Mouse (Mus musculus): ENCODE measurements around the gene Nrsn2.

Gene Nrsn2

DNA sequence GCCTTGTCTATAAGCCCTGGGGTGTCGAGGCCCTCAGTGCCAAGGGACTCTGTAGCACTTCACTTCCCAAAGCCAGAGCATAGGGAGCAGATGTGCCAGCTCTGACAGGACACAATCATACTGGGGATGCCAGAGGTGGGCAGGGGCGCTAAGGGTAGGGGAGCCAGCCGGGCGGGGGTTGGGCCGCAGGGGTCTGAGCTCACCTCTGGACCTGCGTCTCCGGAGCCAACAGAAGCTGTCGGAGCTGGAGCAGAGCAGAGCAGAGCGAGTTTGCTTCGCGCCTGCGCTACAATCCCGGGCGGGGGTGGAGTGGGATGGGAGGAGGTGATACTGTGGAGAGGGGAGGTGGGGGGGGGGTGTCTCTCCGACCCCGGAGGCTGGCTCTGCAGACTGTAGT, at the start of gene Nrsn2:
TSS of gene Nrsn2 (minus strand) at position 294 of the 397 bp plus-strand sequence.
- no peak for DNase-seq

DNA sequence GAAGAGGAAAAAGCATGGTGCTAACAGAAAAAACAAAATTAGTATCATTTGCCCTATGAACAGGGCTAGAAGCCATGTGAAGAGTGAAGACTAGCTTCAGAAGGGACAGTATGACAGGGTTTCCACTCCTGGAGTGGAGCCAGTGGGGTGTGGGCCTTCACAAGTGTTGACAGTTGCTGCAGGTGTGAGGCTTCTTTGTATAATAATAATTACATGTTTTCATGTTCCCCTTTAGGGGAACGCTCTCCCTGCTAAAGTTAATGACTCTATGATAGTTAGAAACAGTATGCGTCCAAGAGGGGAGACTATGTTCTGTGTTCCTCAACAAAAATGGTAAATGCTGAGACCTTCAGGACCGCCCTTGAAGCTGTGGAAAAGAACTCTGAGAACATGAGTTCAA, 39.3 kb upstream of the Nrsn2 start:
- no peak for DNase-seq

DNA sequence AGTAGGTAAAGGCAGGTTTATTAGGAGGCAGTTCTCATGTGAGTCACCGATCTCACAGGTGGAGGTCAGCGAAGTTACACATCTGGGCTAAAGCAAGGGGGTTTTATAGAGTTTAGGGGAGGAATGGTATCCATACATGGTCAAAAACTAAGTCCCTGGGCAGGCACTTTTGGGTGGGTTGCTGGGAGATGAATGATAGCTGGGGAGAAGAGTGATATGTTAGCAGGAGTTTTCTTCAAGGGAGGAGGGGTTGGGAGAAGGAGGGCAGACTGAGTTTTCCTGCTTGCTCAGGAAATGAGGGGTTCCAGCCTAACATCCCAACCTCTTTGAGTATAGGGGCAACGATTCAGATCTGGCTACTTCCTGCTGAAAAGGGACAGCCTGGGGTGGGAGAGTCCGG, 38.8 kb upstream of the Nrsn2 start, which contains the start of gene 6820408C15Rik:
TSS of gene 6820408C15Rik (plus strand) at position 301 of the 400 bp plus-strand sequence.
- DNase-seq = no peak

DNA sequence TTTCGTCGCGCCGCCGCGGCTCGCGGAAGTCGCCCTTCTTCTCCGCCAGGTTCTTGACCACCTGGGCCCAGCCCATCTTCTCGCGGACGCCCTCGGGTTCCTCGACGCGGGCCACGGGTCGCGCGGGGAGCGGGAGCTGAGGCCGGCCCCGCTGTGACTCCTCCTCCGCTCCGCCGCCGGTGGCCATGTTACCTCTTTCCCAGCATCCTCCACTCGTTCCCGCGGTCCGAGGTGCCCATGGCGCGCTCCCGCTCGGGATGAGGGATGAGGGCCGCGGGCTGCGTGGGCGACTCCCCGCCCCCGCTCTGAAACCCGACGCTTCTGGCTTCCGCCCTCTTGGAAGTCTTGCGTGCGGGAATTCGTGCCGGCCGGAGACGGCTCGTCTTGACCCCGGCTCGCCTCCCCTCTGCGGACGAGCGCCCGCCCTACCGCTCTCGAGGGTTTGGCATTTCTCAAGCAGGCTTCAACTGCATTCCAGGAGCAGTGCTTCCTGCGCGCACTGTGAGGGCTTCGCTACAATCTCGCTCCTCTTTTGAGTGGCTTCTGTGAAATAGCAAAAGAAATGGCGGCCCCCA, 38.2 kb upstream of the Nrsn2 start, which contains the start of gene Zcchc3:
TSS of gene Zcchc3 (minus strand) at position 437 of the 575 bp plus-strand sequence.
- DNase-seq = peak; percentile 31 to 52

DNA sequence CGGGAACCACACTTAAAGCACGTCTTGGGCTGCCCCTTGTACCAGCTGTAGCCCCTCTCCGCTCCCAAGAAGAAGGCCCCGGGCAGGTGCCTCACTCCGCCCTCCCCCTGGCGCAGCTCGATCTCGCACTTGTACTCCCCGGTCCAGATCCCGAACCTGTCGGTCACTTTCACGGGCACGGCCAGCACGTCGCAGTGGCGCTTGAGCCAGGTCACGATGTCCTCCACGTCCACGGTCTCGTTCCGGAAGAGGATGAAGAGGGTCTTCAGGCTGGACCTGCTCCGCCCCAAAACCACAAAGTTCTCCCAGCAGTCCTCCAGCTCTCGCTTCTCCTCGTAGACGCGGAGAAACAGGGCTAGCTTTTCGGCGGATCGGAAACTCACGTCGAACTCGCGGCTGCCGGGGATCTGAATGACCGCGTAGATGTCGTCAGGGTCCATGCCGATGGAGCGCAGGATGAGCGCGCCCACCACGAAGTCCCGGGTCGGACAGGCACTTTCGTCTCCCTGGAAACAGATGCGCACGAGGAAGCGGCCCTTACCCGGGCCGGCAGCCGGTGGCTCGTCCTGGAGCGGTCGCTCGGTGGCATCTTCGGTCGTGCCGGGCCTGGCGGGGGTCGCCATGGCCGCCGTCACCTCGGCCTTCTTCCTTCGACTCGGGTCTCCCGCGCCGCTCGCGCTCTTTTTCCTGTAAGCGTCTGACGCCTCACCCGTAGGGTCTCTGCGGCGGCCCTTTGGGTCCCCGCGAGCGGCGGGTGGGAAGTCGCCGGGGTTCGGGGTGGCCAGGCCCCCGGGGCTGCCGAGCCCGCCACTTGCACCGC, 37.5 kb upstream of the Nrsn2 start:
- DNase-seq = peak in 1 of 2 experiments; percentile 14

DNA sequence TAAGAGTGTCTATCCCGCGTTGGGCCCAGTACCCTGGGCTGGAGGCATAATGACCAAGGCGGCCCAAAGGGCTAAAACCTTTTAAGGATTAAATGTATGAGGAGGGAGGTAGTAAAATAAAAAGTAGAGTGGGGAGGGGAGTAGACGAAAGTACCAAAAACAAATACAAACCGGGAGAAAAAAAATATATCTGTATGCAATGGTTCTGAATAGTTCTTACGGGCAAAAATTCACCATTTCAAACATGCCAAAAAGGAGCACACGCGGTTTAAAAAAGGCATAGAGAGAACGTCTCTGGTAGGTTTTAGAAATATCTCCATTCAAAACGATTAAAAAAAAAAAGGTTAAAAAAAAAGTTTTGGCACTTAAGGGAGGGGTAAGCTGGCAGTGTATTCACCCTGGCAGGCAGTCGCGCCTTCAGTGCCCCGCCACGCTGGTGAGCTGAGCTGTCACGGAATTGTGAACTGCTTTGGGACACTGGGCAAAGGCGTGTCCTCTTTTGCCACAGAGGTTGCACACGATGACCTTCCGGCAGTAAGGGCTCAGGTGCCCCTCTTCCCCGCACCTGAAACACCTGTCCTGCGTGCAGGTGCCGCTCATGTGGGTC, 36.8 kb upstream of the Nrsn2 start:
- DNase-seq = no peak

DNA sequence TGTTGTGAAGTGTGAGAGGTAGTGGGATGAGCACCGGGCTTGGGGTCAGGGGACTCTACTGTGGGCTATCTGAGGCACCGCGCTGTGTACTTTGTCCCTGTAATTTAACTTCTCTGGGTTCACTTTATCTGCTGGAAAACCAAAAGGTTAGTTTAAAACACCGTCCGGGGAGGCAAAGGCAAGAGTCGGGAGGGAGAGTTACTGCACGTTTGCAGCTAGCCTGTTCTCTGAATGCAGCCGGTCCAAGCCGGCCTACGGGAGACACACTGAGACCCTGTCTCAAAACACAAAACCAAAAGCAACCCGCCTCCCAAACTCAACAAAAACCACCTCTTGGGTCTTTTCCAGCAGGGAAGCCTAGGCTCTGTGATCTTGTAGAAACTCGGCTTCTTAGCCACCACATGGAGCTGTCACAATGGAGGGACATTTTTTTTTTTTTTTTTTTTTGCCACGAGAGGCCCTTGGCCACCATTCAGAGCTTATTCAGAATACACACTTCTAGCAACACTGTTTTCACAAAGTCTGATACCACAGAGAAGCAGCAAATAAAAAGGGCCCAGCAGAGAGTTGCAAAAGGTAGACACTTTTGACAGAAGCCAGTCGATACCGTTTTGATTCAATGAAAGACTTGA, 36.2 kb upstream of the Nrsn2 start:
- DNase-seq = no peak

DNA sequence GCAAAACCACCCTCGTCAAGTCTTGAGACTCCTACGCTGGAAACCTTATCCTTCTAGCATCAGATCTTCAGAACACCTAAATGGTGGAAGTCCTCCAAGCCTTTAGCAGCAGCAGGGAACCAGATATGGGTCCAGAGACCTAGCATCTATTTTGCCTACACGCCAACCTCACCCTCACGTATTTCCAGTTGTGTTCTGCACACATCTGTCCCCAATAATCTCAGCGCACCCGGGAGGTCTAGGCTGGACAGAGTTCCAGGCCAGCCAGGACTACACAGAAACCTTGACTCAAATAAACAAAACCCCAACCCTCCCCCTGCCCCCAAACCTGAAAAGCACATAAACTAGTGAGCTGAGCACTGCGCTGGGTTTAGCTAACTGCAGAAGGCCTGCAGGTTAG, 35.0 kb upstream of the Nrsn2 start:
- DNase-seq = no peak

DNA sequence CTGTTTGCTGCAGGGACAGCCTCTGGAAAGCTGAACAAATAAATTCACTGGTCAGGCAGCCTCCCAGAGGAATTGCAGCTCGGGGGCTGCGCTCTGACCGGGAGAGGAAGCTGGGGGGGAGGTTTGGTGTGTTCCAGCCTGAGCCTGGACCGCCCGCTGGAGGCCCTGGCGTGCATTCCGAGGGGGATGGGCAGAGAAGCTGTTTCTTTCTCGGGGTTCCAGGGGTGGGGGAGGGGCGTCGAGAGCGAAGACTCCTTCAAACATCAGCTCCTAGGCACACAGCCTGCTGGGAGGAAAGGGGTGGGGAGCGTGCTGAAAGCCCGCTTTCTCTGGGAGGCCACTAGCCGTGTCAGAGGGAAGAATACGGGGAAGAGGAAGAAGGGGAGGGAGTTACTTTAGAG, 34.5 kb upstream of the Nrsn2 start:
- peak in 1 of 2 experiments; percentile 10 for DNase-seq

DNA sequence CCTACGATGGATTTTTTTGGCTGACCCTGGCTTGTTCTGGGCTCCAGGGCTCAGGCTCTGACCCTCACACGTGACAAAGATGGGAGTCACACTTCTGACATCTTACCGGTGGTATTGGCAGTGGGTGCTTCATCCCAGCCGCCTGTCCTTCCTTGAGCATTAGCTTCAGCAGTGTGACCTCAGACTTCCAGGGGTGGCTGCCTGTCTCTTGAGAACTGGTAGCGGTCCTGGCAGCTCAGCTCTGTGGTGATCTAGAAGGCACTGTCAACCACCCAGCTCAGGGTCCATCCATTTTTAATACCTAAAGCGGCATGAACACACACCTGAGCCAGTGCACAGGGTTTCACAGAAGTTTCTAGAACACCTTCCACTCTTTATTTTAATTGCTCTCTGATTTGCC, 33.3 kb upstream of the Nrsn2 start:
- DNase-seq = no peak

DNA sequence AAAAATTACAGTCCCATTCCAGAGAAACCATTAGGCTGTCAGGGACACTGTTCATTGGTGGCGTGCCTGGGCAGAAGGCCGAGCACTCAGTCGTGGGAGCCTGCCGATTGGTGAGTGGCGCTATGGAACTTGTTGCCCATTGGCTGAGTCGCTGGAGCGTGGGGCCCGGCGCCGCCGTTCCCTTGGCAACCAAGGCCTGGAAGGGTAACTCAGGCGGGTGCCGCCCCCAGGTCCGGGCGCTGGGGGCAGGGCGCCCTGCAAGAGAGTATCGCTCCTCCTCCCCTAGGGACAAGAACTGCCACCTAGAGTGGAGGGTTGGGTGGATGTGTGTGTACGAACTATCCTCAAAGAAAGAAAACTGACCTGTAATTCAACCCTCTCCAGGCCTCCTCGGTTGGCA, 29.7 kb upstream of the Nrsn2 start:
- DNase-seq = peak; percentile 78

DNA sequence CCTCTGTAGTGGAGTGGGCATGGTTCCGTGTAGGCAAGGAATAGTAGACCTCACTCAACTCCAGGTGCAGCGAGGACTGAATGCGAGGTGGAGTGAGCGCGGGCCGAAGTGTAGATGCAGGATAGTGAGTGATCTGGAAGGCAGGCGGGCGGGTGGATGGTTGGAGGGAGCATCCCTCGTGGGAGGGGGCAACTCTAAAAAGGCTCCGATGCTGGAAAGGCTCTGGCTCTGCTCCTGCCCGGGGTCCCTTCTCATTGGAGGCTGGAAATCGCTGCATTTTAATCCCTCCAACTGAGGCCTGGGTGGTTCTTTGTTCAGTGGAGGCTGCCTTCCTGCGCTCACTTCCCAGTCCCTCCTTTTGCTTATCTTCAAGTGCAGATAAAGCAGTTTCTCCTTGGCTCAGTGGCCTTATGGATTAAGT, 22.7 kb upstream of the Nrsn2 start:
- no peak for DNase-seq

DNA sequence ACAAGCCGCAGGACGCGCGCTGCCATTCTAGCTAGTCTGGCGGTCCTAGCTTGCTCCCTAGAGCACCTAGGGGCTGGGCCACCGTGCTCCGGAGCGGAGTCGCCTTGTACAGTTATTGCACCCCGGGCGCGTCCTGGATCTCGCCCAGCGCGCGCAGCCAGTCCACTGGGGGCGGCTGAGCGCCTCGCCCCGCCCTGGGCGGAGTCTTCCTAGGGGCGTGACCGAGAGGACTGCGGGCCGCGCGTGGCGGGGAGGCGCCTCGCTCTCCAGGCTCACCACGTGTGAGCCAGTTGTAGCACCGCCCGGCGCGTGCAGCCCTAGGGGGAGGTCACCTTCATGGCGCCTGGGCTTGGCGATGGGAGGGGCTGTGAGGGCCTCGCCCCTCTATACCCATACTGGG, 22.3 kb upstream of the Nrsn2 start:
- peak; percentile 80 to 89 for DNase-seq

DNA sequence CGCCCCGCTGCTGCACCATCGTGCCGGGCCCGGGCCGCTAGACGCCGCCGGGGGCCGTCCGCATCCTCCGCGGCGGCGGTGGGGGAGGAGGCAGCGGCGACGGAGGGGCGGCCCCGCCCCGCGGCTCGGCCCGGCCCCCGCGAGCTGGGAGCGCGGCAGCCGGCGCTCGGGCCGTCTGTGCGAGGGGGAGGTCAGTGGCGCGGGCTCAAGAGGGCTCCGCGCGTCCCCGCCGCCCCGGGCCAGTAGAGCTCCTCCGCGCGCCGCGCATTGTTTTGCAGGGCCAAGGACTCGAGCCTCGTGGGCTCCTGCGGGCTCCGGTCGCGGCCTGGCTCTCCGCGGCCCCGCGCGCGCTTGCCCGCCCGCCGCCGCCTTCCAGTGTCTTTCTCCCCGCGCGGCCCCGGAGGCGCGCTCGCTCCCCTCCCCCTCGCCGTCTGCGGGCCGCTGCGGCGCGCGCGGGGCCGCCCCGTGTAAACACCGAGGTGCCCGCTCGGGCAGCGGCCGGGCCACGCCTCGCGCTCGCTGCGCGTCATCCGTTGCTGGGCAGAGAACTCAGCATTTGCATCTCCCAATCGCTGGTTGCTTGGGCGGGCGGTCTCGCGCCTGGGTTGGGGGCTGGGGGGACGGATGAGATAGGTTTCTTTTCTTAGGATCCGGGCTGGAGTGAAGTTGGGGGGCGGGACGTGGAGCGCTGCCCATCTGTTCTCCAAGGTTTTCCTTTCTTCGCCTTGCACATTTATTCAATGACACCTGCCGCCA, 21.4 kb upstream of the Nrsn2 start, which contains the start of gene Sox12:
TSS of gene Sox12 (minus strand) at position 384 of the 756 bp plus-strand sequence.
- peak; percentile 90 to 98 for DNase-seq

DNA sequence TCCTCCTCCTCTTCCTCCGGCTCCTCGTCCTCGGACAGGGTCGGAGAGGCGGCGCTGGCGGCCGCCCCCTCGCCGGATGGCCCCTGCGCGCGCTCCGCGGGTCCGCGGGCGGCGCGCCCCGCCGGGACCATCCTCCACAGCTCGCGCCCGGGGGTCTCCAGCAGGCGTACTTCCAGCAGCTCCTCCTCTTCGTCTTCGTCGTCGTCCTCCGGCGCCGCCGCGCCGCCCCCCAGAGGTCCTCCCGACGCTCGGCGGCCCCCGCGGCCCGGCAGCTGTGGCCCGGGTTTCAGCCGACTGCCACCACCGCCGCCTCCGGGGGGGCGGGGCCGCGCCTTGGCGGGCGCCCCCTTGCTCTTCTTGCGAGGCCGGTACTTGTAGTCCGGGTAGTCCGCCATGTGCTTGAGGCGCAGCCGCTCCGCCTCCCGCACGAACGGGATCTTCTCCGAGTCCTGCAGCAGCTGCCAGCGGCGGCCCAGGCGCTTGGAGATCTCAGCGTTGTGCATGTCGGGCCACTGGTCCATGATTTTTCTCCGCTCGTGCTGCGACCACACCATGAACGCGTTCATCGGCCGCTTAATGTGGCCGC, 20.7 kb upstream of the Nrsn2 start:
- peak; percentile 58 to 67 for DNase-seq

DNA sequence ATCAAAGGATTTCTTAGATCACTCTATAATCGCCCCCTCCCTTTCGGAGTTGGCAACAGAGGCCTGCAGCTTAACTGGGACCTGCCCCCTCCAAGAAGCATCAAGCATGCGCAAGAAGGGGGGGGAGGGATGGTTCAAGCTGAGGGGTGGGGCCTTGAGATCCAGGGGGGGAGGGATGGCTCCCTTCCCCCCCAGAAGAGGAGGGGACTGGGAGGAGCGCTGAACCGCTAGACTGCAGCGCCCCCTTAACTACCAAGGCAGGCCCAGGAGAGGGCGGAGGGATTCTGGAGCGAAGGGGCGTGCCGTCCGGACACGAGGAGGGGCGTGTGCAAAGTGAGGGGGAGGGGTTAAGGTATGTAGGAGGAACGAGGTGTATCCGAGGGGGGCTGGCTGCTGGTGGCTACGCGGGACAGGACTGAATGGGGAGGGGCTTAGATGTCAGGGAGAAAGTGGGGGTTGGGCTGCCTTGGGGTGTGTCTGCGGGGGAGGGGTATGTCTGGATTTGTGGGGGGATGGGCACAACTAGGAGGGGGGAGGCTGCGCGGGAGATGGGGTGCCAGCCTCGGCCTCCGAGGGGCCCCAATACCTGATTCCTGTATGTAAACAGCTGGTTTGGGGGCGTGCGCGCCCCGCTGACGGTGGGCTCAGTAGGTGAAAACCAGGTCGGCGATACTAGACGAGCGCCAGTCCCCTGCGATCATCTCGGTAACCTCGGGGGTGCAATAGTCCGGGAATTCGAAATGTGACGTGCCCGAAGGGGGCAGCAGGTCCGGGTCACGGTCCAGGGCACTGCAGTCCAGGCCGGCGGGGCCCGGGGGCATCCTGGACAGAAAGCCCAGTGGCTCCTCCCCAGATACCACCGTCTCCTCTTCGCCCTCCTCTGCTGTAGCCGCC, 19.9 kb upstream of the Nrsn2 start:
- DNase-seq = peak; percentile 60 to 61

DNA sequence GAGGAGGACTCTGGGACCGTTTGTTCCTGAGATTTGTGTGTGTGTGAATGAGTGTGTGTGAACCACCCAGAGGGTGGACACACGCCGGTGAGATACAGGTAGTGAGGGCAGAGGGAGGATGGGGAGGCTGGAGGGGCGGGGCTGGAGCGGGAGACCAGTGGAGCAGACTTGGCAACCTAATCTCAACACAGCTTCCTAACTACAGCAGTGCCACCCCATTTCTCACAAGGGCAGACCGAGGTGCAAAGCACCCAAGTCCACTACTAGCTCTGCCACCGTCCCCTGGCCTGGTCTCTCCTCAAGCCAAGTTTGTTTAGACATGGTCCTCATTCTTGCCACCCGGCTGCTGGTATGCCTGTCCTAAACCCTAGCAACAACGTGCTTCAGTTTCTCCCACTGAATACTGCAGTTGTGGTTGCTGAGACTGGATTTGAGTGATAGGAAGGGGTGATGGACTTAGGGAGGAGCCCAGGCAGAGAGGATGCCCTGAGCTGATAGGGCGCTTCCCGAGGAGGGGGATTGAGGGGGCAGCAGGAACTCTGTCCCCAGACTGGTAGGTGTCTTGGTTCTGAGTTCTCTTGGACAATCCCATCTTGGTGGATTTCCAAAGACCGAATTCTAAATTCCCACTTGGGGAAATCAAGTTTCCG, 19.0 kb upstream of the Nrsn2 start:
- no peak for DNase-seq

DNA sequence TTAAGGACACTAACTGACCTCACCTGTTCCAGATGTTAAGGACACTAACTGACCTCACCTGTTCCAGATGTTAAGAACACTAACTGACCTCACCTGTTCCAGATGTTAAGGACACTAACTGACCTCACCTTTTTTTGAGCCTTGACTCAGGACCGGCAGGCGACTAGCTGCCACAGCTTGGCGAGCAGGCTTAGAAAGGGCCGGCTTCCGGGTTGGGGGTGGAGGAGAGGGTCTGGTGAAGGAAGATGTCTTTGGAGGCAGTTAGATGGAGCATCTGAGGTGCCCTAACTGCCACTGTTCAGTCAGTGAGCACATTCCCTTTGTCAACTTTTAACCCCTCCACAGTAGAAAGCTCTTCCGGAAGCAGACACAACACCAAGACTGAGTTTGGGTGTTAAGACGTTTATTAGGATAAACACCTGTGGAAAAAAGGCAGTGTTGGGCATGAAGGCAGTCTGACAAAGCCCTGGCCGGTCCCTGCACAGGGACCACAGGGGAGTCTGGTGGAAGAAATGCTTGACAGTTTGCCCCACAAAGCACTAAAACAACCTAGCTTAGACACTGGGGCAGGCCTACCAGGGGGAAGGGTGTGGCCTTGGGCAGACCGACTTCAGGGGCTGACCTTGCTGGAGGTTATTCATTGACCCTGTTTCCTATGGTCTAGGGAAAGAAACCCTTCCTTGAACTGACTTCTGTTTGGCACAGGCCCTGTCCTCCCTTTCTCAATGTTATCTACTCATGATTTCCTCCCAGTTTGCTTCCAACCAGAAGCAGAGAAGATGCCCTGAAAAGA, 17.0 kb upstream of the Nrsn2 start:
- DNase-seq = no peak

DNA sequence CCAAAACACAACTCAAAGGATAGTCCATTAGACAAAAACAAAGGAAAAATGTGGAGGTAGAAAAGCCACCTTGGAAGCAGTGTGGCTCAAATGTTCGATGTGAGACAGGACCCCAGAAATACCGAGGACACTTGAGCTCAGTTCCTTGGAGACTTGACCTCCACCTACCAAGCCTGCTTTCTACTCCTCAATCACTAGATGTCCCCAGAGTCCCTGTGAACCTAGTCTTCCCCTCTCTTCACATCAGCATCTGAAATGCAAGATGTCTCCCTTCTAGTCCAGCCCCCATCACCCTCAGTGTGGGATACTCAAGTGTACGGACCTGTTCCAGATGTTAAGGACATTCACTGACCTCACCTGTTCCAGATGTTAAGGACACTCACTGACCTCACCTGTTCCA, 16.3 kb upstream of the Nrsn2 start:
- no peak for DNase-seq

DNA sequence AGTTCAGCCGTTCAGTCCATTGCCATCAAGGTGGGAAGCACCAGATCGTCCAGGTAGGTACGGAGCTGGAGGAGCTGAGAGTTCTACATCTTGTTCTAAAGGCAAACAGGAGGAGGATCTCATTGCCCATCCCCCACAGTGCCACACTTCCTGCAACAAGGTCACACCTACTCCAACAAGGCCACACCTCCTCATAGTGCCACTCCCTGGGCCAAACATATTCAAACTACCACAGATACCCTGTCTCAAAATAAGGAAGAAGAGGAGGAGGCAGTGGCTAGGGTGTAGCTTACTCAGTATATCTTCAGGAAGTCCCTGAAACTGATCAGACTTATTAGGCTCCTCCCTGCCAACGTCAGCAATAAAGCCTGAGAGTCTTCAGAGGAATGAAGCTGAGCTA, 7.8 kb upstream of the Nrsn2 start:
- DNase-seq = no peak
